Mouse (Mus musculus) cerebellum, adult 9-10 months (tissue): ENCODE results near the gene Emc6.

Source experiments
- DNase-seq: peaks from one replicate; pipeline ENCODE4 v3.0.0; 2022

Emc6 gene

DNA sequence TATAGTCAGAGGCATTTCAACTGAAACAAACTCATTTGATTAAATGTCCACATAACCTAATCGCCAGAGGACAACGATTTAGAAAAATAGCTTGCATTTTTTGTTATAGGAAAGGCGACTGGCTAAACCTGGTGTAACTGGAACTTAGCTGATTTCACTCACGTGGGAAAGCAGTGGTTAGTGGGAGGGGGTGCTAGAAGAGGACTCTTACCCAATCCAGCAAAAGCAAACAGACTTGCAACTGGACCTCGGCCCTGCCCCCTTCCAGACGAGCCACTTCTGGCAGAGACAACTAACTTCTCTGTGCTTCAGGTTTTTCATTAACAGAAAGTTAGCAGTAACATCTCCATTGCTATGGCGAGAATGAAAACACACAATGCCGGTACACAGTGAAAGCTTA, 1.2 kb downstream of the Emc6 start:
- no peak for DNase-seq

- no peak for DNase-seq
Measured at GRCm38 (mm10) chr11:73172186-73172585, 4.7 kb downstream of the Emc6 start.

DNA sequence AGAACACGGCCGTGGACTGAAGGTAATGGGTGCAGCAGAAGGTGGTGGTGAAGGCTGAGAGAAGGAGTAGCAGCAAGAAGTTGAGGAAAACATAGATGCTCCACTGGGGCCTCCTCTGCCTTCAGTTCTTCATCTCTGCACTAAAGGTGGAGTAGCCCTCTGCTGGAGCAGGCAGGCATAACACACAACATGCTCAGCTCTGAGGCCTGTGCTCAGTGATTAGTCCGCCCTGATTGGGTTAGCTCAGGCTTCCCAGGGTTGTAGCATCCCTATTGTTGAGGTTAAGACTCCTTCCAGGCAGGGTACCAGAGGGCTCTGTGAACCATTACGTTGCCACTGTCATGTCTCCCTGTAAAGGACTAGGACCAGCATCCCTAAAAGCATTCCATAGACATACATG, 7.6 kb downstream of the Emc6 start:
- DNase-seq = no peak

GRCm38 (mm10) chr11:73168576-73168975, 8.3 kb downstream of the Emc6 start:
- no peak for DNase-seq

DNA sequence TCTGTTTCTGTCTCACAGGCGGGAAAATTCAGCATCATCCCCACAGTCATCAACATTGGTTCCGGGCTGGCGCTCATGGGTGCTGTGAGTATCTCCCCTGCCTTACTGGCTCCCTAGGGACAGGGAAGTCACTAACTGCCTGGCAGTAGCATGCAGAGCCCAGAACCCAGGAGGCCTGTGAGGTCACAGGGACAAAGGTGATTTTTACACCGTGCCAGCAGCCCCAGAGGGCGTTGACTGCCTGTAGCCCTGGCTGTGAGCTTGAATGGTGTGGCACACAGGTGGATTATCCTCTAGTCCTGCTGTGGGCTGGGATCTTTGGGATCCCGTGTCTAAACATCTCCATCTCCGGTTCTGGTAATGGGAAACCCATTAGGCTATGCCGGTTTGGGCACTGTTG, 8.8 kb downstream of the Emc6 start:
- DNase-seq = no peak

- DNase-seq = no peak
Measured at GRCm38 (mm10) chr11:73162284-73162683, 14.6 kb downstream of the Emc6 start.

- DNase-seq = no peak
Measured at GRCm38 (mm10) chr11:73161616-73162015, 15.2 kb downstream of the Emc6 start.

DNA sequence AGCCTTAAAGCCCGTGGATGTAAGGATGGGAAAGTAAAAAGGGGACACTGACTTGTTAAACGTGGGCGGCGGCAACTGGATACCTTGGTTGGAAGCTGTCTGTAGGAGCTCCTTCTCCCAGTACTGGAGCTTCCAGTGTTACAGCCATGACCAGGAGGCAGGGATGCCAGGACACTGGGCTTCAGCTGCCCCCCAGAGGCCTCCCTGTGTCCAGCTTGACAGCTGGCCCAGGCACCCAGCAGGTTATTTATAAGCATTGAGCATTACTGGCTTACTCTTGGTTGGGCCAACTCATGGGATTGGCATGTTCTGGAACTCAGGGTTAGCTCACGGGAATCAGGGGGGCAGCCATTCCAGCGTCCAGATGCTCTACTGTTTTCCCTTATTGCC, 16.0 kb downstream of the Emc6 start:
- DNase-seq = no peak

GRCm38 (mm10) chr11:73159957-73160810, 16.7 kb downstream of the Emc6 start, which contains the start of gene P2rx5:
Gene P2rx5, plus strand, starts transcription at chr11:73160421.
- no peak for DNase-seq

DNA sequence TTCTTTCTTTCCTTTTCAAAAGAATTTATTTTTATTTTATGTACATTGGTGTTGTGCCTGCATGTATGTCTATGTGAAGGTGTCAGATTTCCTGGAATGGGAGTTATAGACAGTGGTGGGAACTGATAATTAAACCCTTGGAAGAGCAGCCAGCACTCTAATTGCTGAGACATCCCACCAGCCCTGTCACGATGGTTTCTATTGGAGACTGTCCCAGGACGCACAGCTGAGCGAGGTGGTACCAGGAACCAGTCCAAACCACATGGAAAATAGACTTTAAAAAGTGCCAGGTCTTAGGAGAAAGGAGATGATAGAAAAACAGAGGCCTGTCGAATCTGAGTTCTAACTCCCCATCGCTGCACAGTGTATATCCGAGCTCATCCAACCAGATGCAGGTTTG, 21.8 kb downstream of the Emc6 start:
- DNase-seq = no peak

DNA sequence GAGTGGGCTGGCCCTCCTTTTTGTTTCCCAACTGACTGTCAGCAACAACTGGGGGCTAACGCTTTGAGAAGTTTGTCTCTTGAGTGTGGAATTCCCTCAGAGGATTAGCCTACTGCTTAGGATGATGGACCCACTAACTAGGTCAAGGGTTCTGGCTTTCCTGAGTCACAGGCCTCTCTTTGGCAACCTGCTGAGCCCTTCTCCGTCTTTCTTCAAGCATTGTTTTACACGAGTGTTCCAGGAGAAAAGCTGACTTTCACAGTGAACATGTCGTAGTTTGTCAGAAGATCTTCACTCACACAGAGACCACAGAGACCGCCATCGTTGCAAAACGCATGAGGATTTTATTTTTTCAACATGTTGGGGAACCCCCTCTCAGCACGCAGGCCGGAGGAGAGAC, 28.6 kb downstream of the Emc6 start:
- DNase-seq = no peak

GRCm38 (mm10) chr11:73146975-73147365, 29.9 kb downstream of the Emc6 start:
- DNase-seq = no peak

DNA sequence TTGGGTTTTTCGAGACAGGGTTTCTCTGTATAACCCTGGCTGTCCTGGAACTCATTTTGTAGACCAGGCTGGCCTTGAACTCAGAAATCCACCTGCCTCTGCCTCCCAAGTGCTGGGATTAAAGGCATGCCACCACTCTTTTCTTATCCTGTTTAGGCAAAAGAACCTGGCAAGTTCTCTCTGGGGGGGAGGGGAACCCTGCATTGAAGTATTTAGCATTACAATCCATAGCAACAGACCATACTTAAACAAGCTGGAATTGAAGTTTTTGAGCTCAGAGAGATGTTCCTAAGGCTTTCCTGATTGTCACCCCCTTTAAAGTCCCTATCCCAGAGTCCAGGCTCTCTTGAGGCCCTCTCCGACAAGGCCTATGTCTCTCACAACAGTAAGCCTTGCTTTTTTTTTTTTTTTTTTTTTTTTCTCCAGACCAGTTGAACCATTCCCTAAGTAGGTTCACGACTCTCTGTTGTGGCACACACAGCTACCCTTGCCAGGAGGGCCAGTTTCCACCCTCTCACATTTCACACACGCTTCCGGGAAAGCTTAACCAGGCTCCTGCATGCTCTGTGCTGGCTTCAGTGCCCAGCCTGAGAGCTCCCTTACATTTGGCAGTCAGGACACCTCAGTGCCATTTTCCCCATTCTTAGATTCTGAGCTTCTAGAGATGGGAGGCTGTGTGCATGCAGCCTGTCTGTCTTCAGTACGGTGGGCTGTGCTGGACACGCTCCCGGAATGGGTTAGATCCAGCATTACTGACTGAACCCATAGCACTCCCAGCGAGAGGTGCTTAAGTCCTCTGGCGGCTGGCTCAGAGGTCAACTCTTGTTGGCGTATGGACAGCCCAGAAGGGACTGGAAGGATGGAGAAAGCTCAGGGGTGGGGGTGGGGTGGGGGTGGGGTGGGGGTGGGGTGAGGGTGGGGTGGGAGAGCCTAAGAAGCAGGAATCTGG, 30.5 kb downstream of the Emc6 start:
- DNase-seq = no peak

- no peak for DNase-seq
Measured at GRCm38 (mm10) chr11:73144261-73144681, 32.6 kb downstream of the Emc6 start.

DNA sequence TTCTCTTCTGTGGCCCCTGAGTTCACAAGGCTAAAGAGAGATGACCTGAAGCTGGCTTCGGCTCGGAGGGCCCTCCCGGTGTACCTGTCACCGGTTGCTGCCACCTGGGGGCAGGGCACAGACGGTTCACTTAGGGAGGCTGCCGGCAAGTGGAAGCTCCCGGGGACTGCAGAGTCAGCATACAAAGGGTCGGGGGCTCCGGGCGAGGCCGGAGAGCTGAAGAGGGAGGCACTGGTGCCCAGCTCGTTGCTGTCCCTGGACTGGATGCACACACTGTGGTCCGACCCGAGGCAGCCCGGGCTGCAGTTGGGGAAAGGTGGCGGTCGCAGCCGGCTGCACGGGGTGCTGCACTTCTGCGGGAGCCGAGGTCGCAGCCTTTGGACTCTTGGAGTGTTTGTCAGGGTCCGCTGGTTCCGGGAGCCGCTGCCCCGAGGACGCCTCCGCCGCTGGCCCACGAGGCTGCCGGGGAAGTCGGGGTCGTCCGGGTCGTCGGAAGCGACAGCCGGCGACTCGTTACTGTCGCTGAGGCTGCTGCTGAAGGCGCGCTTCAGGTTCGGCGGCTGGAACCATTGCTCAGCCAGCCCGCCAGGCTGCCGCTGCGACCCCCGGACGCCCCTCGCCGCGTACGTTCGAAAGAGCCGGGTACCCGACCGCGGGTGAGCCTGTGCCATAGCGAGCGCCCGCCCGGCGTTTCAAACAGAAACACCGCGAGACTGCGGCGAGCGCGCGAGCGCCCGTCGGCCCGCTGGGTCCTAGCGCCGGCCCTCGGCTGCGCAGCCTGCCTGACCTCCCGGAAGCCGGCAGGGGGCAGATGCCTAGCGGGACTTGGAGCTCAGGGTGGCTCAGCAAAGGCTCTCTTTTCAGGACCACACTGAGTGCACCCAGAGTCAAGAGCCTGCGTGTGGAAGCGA, 39.0 kb downstream of the Emc6 start, which contains the start of gene Haspin:
Haspin (minus strand) TSS at position 704 of the 911 bp plus-strand sequence.
- DNase-seq = peak; percentile 84

DNA sequence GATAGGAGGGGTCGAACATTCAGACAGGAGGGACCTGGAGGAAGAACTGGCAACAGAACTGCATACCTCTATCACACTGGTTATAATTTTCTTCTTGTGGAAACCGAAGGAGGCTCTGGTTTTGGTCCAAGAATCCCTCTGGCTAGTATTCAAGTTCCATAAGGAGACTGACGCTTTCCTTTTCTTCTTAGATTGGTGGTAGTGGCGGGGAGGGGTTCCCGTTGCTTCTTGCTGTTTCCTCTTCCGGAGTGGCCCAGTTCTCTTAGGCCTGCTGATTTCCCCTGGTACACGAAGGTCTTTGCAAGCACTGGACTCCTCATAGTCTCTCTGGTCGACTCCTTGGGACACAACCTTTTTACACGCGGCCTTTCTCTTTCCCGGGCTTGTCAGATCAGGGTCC, 39.7 kb downstream of the Emc6 start:
- DNase-seq = no peak

GRCm38 (mm10) chr11:73136587-73136986, 40.2 kb downstream of the Emc6 start:
- DNase-seq = no peak

GRCm38 (mm10) chr11:73134222-73134621, 42.6 kb downstream of the Emc6 start:
- no peak for DNase-seq

GRCm38 (mm10) chr11:73132999-73133398, 43.8 kb downstream of the Emc6 start:
- DNase-seq = no peak

- no peak for DNase-seq
Measured at GRCm38 (mm10) chr11:73131020-73131419, 45.8 kb downstream of the Emc6 start.

DNA sequence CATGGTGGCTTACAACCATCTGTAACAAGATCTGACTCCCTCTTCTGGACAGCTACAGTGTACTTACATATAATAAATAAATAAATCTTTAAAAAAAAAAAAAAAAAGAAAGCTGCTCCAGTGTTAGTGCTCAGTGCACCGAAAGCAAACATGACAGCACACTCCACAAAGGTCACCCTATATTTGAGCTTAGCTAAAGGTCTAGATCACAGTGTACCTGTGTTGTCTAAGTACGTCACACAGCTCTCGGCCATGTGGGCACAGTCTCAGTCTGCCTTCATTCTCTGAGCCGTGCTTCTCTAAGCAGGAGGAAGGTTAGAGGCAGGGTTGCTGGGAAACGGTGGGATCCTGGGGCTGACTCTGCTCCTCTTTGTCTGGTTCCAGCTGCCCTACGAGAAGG, 50.3 kb downstream of the Emc6 start:
- no peak for DNase-seq
